Comparison of ENCODE assay signal across 8 mouse cellular contexts in genomic region chr3:20304758-20305352, GRCm38 (mm10). TPM values are rescaled to one million over a fixed set of nuclear protein-coding genes. Genes with fewer than 3 reads are reported as not detected.
DNase-seq lines count a peak whose midpoint lies in the region.

No protein-coding gene starts in this region.

- peak; percentile 6 for DNase-seq in left cerebral cortex, adult 11 months (ENCODE audit: low spot score)
- DNase-seq in left cerebral cortex, postnatal 4 days, result no peak
- DNase-seq in brain, adult 2 months (ENCODE audit: low read depth, low spot score), result peak; percentile 52
- DNase-seq in layer of hippocampus, postnatal 14 days (ENCODE audit: low spot score in 2 of 2), result peak; percentile 4 to 24
- peak; percentile 30 for DNase-seq in skeletal muscle tissue, adult 2 months (ENCODE audit: low read depth, low spot score)
- no peak for DNase-seq in spleen, adult 18-20 months
- DNase-seq in embryo, embryonic 9.5 days (ENCODE audit: extremely low spot score), result no peak
- DNase-seq in urinary bladder, postnatal 14 days (ENCODE audit: low spot score), result no peak

- intact Hi-C loops in left cerebral cortex, postnatal 4 days (cut with DNase I), result no loop called here

RNA-seq across cellular contexts. Expression of gene Cpb1, which starts 29.3 kb away (rescaled TPM):
- total RNA-seq in left cerebral cortex, postnatal 4 days (2021), result under 1 TPM; 0.14 to 0.34 TPM
- total RNA-seq in layer of hippocampus, postnatal 14 days (2021), result not detected

Comparison
In these comparisons a context has a peak if more than half of its experiments do, and no peak if none do; other contexts are left out.
1. DNase-seq: peak in left cerebral cortex, adult 11 months (single experiment), brain, adult 2 months (single experiment), layer of hippocampus, postnatal 14 days (2 of 2) and skeletal muscle tissue, adult 2 months (single experiment); none in left cerebral cortex, postnatal 4 days (single experiment), spleen, adult 18-20 months (0 of 2), embryo, embryonic 9.5 days (single experiment) and urinary bladder, postnatal 14 days (single experiment).